Mouse (Mus musculus): ENCODE results near the gene Slc28a1. TPM values are rescaled to one million over a fixed set of nuclear protein-coding genes. Genes with fewer than 3 reads are reported as not detected.
"Not testable (repeated sequence)": the region's sequence is repeated elsewhere in the genome, so short reads cannot be mapped to it uniquely, and the experiment has no call there.

Gene Slc28a1
- polyA plus RNA-seq, 1 experiment from 2014 or later, result 0.06 TPM

DNA sequence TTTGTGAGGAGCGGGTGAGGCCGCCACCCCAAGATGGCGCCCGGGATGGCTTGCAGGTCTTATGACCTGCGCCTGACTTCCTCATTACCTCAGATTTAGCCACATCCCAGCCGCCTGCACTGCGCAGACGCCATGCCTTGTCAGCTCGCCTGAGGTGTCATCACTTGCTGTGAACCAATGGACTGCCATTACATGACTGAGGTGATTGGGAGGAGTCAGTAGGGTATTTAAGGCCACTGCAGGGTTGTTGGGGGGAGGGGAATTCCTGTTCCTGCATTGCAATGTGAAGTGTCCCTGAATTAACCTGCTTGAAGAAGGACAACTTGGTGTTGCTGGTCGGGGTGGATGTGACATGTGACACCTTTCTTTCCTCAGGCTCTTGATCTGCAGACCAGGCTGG lies 89.0 kb downstream of the Slc28a1 start:
- H3K4me1 ChIP-seq, result peaks cover 11% of the 10 kb centered on the region
- WGBS, result 84% methylated on average over 10 of the region's 10 CpGs
- not testable (repeated sequence) for H3K4me3 ChIP-seq; ATAC-seq (ENCODE audit: low FRiP score, low read depth); H3K27ac ChIP-seq; H3K4me2 ChIP-seq (replicated peaks); H3K9me3 ChIP-seq; H3K9ac ChIP-seq; H3K27me3 ChIP-seq; H3K36me3 ChIP-seq

DNA sequence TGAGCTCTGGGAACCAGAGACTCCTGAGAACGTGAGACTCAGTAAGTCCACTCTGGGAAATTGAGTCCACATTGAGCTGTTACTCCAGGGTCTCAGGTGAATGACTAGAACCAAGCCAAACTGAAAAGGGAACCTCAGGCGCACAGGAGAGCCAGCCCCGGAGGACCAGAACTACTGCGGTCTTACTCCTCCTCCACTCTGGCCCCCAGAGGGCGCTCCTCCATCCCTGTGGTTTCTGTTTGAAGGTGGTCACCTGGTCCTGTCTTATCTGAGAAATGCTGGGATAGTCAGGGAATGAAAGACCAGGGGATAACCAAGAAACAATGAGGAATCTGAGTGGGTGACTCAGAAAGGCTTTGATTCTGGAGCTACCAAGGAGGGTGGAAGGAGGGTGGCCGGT lies 94.3 kb downstream of the Slc28a1 start:
- ATAC-seq (ENCODE audit: low FRiP score, low read depth), result no peak
- 19% methylated on average over 6 of the region's 6 CpGs for WGBS
- Histone ChIP-seq H3K27me3 (peaks cover 51% of the 10 kb centered on the region), H3K9me3 (no peaks in the 10 kb centered on the region), H3K4me1 (peaks cover 10% of the 10 kb centered on the region), H3K4me2 (replicated peaks) (no peak overlapping the region), H3K4me3 (no peak overlapping the region), H3K9ac (no peak overlapping the region), H3K27ac (no peak overlapping the region), H3K36me3 (no peaks in the 10 kb centered on the region)

DNA sequence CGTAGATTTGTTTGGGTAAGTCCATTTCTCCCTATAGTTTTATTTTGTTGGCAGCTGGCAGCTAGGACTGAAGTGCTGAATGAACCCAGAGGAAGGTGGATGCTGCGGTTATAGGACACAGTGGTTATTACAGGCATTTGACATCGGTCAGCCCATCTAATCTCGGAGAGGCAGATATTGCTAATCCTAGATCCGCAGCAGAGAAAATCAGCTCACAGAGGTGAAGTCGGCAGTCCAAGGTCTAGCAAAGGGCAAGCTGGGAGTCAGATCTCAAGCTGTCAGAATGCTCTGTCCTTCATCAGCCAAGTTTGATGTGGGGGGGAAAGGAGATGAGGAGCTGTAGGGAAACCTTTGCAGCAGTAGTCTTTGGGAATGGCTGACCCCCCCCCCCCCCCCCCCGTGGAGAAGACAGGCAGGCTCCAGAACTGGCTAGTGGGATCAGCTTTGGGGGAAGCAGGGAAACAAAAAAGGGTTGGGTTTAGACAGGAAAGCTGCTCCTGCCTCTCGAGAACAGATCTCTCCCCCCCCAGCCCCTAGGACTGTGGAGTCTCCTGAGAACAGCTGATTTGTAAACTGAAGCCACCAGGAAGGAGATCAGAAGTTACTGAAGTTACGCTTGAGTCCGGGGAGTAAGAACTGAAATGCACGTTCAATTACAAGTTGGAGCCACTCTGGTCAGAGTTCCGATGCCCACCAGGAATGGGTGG lies 95.5 kb downstream of the Slc28a1 start:
- Histone ChIP-seq H3K4me1 (peaks cover 12% of the 10 kb centered on the region), H3K27ac (no peak overlapping the region), H3K4me2 (replicated peaks) (no peak overlapping the region), H3K9me3 (no peaks in the 10 kb centered on the region), H3K9ac (no peak overlapping the region), H3K36me3 (no peaks in the 10 kb centered on the region), H3K27me3 (peaks cover 63% of the 10 kb centered on the region), H3K4me3 (no peak overlapping the region)
- 50% methylated on average over 12 of the region's 12 CpGs for WGBS
- no peak for ATAC-seq (ENCODE audit: low FRiP score, low read depth)

DNA sequence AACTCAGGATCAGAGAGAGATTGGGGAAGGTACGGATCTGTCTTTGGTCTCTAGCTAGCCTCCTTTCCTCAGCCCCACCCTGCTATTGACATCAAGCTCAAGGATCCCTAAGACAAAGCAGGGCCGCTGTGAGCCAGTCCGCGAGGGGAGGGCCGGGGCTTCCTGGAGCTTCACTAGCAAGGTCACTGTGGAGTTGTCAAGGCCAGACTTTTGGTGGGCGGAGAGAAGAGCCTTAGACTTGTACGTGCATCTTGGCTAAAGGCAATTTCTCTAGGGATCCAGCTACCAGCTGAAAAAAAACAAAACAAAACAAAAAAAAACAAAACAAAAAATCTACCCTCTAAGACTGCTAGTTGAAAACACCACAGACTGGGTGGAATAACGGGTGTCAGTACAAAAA lies 97.2 kb downstream of the Slc28a1 start:
- WGBS, result 9% methylated on average over 8 of the region's 8 CpGs
- Histone ChIP-seq H3K27ac (no peak overlapping the region), H3K4me3 (peak overlapping the region; percentile 52)

DNA sequence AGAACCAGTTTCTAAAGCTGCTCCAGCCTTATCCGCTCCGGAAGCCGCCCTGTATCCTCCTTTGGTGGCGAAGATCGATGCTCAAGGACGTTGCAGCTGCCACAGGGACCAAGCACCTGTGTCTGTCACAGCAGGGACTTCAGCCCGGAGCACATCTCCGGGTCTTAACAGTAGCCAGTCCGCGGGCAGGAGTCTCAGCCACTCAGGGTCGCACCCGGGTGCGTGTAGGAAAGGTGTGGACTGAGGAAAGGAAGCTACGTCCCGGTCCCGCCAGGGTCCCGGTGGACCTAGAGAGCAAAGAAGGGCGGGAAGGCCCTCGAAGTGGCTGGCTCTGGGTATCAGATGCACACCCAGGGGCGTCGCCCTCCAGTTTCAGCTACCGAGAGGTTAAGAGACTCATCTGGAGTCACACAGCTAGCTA lies 97.7 kb downstream of the Slc28a1 start:
- H3K36me3 ChIP-seq, result no peaks in the 10 kb centered on the region
- ATAC-seq (ENCODE audit: low FRiP score, low read depth), result no peak
- H3K9ac ChIP-seq, result peak overlapping the region; percentile 43; the same call in 1 of the 2 replicates
- peaks cover 83% of the 10 kb centered on the region for H3K27me3 ChIP-seq
- no peaks in the 10 kb centered on the region for H3K9me3 ChIP-seq
- H3K27ac ChIP-seq, result peak overlapping the region; percentile 56
- peak overlapping the region; percentile 72 for H3K4me2 ChIP-seq (replicated peaks)
- 1% methylated on average over 22 of the region's 22 CpGs for WGBS
- peaks cover 12% of the 10 kb centered on the region for H3K4me1 ChIP-seq
- peak overlapping the region; percentile 52 for H3K4me3 ChIP-seq

More for the DNA sequence above, 97.2 kb downstream of the Slc28a1 start:
- Histone ChIP-seq H3K9ac (no peak overlapping the region; the same call in 1 of the 2 replicates), H3K36me3 (no peaks in the 10 kb centered on the region), H3K27me3 (peaks cover 80% of the 10 kb centered on the region), H3K9me3 (no peaks in the 10 kb centered on the region), H3K4me2 (replicated peaks) (peak overlapping the region; percentile 72), H3K4me1 (peaks cover 12% of the 10 kb centered on the region)
- no peak for ATAC-seq (ENCODE audit: low FRiP score, low read depth)

DNA sequence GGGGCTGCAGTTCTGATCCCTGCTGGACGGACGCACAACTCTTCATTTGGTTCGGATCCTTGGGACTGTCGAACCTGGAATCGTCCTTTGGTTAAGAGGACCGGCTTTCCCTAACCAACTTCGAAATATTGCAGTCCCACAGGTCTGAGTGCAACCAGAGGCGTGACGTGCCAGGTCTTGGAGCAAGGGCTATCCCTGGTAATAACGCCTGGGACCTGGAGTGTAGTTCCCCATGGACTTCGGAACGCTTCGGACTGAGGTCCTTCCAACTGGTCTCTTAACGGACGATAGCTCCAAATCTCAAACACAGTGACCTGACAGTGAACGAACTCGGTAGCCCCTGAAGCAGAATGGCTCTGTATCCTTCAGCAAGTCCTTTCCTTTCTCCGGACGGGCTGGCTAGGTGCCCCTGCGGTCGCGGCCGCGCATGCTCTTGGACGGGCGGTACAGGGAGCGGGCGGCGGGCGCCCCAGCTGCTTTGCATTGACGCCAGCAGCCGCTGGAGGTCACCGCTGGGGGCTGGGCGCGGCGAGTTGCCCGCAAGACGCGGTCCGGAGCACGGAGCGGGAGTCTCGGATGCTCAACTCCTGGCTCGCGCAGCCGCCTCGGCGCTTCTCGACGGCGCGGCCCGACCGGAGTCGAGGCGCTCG lies 98.2 kb downstream of the Slc28a1 start:
- peaks cover 88% of the 10 kb centered on the region for H3K27me3 ChIP-seq
- H3K4me3 ChIP-seq, result peak overlapping the region; percentile 52
- H3K4me1 ChIP-seq, result peaks cover 12% of the 10 kb centered on the region
- H3K9ac ChIP-seq, result peak overlapping the region; percentile 59; the same call in 1 of the 2 replicates
- WGBS, result under 1% methylated on average over 57 of the region's 57 CpGs
- no peaks in the 10 kb centered on the region for H3K9me3 ChIP-seq
- H3K36me3 ChIP-seq, result no peaks in the 10 kb centered on the region
- ATAC-seq (ENCODE audit: low FRiP score, low read depth), result peak; percentile 88
- peak overlapping the region; percentile 72 for H3K4me2 ChIP-seq (replicated peaks)
- peak overlapping the region; percentile 56 for H3K27ac ChIP-seq

DNA sequence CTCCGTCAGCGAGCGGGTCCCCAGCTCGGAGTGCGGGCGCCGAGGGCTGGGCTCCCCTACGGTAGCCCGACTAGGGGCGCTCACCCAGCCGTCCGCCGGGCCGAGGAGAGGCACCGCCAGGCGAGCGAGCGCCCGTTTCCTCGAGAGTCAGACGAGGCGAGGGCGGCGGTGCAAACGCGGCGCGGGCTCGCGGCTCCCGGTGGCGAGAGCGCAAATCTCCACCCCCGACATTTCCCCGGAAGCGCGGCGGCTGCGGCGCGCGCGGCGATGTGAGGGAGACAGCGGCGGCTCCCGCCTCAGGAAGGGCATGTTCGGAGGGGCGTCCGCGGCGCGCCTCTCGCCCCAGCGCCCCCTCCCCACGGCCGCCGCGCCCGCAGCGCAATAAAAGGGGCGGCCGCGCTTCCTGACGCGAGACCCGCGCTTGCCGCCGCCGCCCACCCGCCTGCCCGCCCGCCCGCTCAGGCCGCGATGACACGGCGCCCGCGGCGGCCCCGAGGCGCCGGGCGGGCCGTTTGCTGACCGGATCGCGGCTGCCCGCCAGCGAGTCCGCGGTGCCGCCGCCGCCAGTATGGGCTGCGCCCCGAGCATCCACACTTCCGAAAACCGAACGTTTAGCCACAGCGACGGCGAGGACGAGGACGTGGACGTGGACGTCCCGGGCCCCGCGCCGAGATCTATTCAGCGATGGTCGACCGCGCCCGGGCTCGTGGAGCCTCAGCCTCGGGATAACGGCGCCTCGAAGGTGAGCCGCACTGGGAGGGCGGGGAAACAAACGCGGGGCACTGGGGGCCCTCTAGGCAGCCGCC lies 99.0 kb downstream of the Slc28a1 start, which contains the start of gene Pde8a:
Gene Pde8a (plus strand): TSS at position 250 of the 806 bp plus-strand sequence.
- H3K27ac ChIP-seq, result peak within 1 kb of the TSS; percentile 56
- 2% methylated on average over 92 of the region's 128 CpGs for WGBS
- peaks cover 88% of the 10 kb centered on the region for H3K27me3 ChIP-seq
- no peaks in the 10 kb centered on the region for H3K36me3 ChIP-seq
- H3K4me2 ChIP-seq (replicated peaks), result peak within 1 kb of the TSS; percentile 72
- H3K4me1 ChIP-seq, result peaks cover 12% of the 10 kb centered on the region
- H3K9ac ChIP-seq, result peak within 1 kb of the TSS; percentile 59
- ATAC-seq (ENCODE audit: low FRiP score, low read depth), result no peak
- no peaks in the 10 kb centered on the region for H3K9me3 ChIP-seq
- peak within 1 kb of the TSS; percentile 52 for H3K4me3 ChIP-seq

DNA sequence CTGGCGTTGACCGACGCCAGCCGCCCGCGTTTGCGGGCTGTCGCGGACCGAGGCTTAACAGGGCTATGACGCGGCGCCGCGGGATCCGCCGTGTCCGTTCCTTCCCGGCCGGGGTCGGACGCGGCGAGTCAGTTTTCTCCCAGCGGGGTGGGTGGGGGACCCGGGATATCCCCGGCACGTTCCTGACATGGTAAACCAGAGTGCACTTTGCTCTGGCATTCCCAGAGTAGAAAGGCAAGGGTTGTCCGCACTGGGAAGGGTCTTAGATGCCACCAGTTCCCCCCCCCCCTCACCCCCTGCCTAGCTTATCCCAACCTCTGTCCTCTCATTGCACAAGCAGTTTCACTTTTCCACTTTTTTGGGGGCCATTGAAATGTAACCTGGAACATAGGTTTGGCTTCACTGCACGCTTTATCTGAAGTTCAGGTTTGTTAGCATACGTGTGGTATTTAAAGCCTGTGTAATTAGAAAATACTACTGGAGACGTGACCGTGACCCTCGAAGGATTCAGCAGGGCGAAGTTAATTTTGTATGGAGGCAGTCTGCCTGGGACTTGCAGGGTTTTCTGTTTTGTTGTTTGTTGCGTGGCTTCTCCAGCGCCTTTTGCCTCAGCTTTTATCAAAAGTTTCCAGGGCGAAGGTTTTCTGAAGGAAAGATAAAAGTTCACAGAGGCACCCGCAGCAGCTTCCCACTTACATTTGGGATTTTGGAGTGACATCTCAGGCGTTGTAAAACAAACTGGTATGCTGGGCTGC lies 99.7 kb downstream of the Slc28a1 start:
- Histone ChIP-seq H3K9me3 (no peaks in the 10 kb centered on the region), H3K4me2 (replicated peaks) (peak overlapping the region; percentile 72), H3K27ac (no peak overlapping the region), H3K4me1 (peaks cover 12% of the 10 kb centered on the region), H3K9ac (peak overlapping the region; percentile 59), H3K36me3 (no peaks in the 10 kb centered on the region), H3K4me3 (peak overlapping the region; percentile 52), H3K27me3 (peaks cover 80% of the 10 kb centered on the region)
- 4% methylated on average over 40 of the region's 40 CpGs for WGBS
- no peak for ATAC-seq (ENCODE audit: low FRiP score, low read depth)

DNA sequence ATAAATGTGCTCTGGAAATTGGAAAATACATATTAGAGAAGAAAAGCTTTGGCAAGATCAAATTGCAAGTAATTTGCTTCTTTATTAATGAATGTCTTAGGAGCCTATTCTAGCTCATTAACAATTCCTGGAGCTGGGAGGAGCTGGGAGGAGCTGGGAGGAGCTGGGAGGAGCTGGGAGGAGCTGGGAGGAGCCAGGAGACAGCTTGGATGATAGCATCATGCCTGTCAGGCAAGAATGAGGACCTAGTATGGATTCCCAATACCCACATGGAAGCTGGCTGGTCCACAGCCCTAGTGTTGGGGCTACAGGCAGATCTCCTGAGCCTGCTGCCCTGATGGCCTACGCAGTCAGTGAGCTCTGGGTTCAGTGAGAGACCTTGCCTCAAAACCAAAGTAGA lies 101.4 kb downstream of the Slc28a1 start:
- no peak overlapping the region for H3K4me3 ChIP-seq
- no peak overlapping the region for H3K9ac ChIP-seq
- peaks cover 68% of the 10 kb centered on the region for H3K27me3 ChIP-seq
- H3K4me1 ChIP-seq, result peaks cover 12% of the 10 kb centered on the region
- H3K4me2 ChIP-seq (replicated peaks), result no peak overlapping the region
- WGBS, result 78% methylated on average over 1 of the region's 1 CpGs
- no peak overlapping the region for H3K27ac ChIP-seq
- H3K36me3 ChIP-seq, result no peaks in the 10 kb centered on the region
- H3K9me3 ChIP-seq, result no peaks in the 10 kb centered on the region
- no peak for ATAC-seq (ENCODE audit: low FRiP score, low read depth)

DNA sequence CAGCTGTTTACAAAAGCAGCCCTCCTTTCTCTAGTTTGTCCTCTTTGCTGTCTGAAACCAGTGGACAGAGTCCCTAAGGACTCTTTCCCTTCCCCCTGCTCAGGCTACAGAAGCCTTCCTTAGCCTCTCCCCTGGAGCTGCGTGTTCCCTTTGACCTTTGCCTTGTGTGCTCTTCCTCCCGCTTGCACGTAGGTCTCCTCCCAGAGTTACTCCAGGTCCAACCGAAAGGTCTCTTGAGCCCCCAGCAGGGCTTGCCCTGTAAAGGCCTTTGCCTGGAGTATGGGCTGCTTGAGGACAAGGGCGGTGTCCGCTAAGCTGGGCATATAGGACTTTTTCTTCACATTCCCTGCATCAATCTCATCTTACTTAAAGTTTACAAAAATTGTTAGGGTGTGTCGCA lies 104.7 kb downstream of the Slc28a1 start:
- Histone ChIP-seq H3K27ac (no peak overlapping the region), H3K36me3 (no peaks in the 10 kb centered on the region), H3K4me3 (no peak overlapping the region), H3K4me2 (replicated peaks) (no peak overlapping the region), H3K9ac (no peak overlapping the region), H3K9me3 (no peaks in the 10 kb centered on the region), H3K4me1 (no peaks in the 10 kb centered on the region), H3K27me3 (peaks cover 34% of the 10 kb centered on the region)
- no peak for ATAC-seq (ENCODE audit: low FRiP score, low read depth)
- 55% methylated on average over 7 of the region's 7 CpGs for WGBS
